Mouse (Mus musculus) lung, postnatal 25 days (tissue): ENCODE data around the gene Atp8b4.

Experiments used
- DNase-seq: peaks from one replicate; pipeline ENCODE4 v3.0.0; 2022; ENCODE audit warnings: low spot score

The Atp8b4 gene

DNA sequence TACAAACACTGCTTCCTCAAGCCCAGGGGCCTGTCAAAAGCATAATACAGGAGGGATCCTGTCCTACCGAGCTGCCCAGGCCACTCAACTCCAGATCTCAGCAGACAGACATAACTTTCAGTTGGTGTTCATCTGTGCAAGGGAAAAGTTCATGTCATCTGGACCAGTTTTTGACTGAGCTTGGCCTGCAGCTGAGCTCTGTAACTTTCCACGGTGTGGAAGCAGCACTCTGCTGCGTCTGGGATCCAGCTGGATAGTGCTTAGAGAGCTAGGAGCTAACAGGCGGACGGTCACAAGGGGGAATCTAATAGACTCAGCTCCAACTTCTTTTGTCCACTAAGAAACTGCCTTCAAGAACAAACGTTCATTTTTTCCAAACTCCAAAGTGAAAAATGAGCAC is 139.8 kb downstream of the Atp8b4 start:
- peak; percentile 46 for DNase-seq

DNA sequence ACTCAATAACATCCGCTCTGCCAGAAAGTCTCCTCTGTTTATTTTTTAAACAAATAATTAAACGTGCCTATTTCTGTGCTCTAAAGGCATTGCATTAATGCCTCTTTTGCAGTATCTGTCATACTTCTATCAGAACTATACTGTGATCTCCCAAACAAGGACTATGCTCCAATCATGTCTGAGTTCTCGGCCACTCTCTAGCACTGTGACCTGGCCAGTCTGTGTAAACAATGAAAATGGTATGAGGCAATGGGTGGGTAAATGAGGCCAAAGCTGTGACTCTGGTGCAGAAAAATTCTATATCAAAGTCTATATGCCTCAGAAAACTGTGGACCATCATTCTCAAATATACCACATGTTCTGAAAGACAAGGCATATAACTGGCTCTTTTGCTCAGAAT is 140.5 kb downstream of the Atp8b4 start:
- DNase-seq: no peak

DNA sequence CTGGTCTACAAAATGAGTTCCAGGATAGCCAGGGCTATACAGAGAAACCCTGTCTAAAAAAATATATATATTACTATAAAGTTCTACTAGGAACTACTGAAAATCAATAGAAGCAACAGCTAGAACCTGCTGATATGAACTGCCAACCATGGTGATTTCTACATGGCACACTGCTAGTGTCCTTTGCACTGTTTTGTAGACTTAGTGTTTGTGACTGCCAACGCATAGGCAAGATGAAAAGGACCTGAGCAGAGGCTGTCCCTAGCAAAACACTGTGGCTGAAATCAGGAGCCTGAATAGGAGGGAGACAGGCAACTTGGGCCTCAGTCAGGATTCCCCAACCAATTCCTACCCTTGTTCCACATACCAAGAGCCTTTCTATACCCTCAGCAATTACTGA is 141.2 kb downstream of the Atp8b4 start:
- DNase-seq: no peak

DNA sequence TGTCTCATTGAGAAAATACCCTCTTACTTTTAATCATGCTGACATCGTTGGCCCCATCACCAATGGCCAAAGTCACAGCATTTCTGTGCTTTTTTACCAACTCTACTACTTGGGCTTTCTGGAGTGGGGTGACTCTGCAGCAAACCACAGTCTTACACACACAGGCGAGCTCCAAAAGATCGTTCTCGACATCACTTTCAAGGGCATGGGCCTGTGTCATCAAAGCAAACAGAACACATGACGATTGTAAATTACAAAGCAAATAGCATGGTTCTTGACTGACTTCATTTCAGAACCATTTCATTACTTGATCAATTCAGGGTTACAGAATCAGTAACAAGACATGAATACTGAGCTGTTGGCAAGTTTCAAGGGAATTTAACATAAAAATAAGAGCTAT is 141.7 kb downstream of the Atp8b4 start:
- no peak for DNase-seq

DNA sequence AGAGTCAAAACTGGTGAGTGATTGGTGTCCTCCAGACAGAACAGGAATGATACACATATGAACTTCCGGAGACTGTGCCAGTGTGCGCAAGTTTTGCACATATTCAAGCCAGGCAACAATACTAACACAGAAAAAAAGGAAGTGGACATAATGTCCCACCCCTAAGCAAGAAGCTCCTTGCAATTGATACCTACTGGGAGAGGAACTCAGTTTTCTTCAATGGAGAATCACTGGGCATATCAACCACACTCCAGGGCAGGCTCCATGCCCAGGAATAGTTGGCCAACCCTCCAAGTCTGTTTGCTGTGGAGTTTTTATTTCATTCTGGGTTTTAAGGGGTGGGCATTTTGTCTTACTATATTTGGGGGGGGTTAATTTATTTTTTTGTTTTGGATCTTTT is 145.2 kb downstream of the Atp8b4 start:
- no peak for DNase-seq

DNA sequence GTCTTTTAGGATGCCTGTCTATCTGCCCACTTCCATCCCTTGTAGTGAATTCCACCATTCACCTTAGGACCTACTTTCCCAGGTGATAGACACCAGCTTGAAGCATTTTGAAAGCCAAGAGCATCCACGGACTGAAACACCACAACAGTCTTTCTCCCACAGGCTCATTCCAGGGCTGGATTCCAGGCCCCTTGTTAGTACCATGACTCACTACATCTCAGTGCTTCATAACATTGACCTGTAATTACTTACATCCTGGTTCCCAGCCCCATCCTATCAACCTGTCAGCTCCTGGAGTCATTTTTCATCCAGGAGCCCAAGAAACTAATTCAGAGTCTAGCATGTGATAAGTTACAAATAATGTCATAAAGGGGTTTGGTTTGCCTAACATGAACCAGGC is 148.7 kb downstream of the Atp8b4 start:
- DNase-seq: no peak

DNA sequence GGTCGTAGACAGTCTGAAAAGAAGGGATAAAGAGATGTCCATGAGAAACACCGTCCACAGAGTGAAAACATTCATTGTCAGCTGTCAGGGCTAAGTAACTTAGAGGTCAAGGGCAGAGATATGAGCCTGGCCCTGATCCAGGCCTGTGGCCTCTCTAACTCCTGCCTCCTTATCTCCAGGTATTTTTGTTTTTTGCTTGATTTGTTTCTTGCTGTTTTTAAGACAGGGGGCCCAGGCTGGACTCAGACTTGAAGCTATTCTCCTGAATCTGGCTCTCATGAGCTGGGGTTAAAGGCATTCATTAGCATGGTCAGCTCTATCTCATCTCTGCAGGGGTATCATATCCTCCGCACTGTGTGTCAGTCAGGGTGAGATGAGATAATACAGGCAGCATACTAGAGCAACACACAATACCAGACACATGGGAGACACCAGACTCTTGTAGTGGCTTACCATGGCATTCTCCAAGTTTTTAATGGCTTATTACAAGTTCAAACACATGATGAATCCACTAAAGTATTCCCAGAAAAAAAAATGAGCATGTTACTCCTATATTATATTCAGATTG is 157.4 kb downstream of the Atp8b4 start:
- DNase-seq: no peak

DNA sequence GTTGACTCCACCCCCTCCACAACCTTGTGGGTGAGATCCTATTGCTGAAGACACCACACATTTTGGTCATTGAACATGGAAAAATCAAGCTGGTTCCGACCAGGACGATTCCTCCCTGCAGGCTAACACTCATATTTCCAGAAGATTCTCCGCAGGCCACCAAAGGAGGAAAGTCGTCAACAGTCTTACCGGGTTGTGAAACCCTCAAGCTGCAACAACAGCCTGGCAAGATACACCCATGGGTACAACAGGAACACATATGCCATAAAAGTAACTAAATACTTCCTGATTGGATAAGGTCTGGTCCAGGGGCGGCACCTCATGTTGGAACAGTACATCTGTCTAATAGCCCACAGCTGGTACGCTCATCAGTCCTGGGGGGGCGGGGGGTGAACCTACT is 159.0 kb downstream of the Atp8b4 start:
- no peak for DNase-seq

DNA sequence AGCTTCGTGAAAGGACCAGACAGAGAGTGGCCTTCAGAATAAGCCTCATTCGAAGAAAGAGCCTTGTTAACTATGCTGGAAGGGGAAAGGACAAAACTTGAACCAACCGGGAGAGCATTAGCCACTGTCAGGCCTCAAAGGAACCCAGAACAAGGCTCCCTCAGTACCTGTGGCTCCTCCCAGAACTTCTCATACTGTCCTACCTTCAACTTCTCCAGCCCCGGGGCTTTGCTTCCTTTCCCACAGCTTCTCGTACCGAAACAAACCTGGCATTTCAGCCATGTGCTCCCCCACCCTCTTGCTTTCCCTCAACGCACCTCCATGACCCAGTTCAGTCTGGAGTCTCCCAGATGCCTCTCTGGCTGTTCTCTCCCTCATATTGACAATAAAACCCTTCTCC is 160.3 kb downstream of the Atp8b4 start:
- DNase-seq: no peak

DNA sequence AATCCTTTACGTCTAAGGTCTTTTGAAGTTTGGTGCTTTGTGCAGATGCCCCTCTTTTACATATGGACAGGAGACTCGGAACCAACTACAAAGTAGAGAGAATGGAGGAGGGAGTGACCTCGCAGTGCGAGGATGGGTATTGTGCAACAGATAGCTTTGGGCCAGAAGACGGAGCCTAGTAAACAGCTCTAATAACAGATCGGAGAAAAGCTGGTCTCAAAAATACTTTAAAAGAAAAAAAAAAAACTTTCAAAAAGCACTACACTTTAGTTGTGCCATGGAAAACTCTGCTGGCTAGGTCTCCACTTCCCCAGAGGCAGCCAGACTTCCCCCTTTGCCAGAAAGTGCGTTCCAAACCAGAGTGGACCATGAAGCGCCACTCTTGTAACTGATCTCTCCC is 161.0 kb downstream of the Atp8b4 start:
- DNase-seq: peak; percentile 28

DNA sequence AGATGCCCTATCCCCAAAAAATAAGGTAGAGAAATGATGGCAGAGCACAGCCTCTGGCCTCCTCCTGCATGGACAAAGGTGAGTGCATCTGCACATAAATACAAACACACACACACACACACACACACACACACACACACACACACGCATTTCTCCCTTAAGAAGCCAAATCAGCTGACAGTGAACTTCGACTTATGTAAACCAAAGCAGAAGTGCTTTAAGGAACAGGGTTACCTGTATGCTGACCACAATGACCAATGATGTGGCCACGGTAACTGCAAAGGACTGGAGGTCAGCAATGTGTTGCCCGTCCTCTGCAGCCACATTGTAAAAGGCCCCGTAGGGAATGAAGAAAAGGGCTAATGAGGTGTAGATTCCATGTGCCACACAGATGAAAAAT is 163.3 kb downstream of the Atp8b4 start:
- DNase-seq: no peak

DNA sequence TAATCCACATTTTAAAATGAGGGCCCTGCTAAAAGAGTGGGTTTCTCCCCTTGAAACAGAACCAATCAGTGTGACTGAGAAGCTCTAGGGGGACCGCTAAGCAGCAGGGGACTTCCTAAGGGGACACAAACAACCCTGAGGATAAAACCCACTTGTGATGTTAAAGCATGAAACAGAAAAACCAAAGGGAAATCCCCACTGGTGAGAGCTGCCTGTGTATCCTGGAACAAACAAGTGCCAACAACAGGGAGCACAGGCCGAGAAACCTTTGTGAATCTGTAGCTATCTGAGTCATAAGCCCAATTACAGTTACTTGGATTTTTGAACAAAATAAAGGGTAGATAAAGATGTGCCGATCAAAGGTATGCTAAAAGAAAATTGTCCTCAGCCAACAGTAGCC is 168.7 kb downstream of the Atp8b4 start:
- no peak for DNase-seq

DNA sequence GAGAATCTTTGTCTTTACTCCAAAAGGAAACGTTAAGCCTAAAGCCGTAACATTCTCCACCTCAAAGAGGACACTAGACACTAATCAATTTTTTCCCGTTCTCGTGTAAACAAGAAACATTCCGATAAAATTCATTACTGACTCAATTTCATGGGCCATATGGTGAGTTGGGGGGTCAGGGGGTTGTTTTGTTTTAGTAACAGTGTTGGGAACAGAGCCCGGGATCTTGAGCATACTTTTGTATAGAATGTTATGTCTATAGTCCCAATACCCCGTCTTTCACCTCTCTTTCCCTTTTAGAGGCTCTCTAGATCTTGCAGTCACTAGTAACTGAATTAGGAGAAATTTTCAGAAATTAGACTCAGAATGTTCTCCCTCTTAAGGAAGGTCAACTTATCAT is 177.3 kb downstream of the Atp8b4 start:
- no peak for DNase-seq

DNA sequence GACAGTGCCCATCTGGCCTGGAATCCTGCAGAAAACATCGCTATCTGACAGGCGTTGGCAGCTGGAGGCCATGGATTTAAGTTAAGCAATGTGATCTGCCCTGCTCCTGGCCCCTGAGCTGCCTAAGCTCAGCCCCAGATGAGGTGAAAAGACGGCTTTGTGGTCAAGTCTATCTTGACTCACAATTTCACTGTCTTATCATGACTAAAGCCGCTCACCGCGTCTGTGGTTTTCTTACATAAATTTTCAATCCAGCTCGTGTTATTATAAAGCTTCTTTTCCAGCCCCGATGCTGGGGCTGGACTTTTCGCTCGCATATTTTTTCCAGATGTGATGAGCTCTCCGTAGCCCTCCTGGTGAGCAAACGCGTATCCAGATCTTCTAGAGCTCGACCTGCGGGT is 177.8 kb downstream of the Atp8b4 start:
- DNase-seq: no peak

DNA sequence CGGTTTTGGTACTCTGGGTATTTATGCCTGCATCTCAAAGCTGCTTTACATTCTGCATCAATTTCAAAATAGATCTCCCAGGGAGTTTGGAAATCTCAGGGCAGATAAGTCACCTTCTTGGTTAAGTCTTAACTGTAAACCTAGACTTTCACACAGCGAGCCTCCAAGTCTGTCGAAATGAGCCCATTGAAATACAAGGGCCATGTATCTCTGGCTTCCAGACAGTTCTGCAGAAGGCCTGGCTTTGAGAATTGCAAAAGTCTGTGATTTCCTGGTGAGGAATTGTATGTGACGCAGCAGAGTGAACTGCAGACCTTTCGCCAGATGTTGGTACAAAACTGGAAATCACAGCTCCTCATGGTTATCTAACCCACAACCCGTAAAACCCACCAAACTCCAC is 182.4 kb downstream of the Atp8b4 start:
- DNase-seq: no peak

DNA sequence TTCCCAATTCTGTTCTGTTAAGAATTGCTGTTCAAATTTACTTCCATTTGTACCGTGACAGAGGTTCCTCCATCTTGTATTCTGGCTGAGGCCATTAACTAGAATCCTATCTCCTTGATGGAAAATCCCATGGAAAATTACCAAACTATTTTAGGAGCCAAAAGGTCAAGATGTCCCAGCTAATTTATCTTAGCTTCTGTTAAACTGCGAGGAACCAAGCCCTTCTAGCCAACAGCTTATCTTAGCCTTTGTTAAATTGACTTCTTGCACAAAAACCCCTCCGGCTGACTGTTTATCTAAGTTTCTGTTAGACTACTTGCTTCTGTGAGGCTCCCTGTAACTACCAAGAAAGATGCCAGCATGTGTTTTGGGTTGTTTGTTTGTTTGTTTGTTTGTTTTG is 183.5 kb downstream of the Atp8b4 start:
- DNase-seq: no peak

DNA sequence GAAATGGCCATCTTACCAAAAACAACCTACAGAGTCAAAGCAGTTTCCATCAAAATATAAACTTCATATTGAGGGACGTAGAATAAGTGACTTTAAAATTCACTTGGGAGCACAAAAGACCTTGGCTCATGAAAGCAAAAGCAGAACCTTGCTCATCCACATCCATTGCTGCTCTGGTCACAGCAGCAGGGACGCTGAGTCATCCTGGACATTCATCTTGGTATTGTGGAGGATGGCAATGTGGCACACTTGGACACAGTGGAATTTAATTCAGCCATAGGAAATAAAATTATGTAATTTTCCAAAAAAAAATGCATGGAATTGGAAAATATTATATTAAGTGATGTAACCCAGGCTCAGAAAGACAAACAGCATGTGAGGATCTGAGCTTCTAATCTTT is 184.1 kb downstream of the Atp8b4 start:
- no peak for DNase-seq

DNA sequence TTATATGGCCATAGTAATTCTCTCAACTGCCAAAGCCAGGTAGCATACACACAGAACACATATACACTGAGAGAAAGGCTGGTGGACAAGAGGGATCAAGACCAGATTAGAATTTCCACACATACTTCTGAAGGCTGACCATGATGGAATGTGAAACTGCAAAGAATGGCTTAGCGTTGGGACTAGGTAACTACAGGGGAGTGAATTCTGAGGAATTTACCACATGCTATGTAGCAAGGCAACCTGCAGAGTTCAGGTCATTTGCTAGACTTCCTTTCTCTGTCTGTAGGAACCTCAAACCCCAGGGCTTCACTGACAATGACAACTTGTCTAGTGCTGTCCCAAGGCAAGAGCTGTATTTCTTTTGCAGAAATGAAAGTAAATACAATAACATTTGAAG is 189.4 kb downstream of the Atp8b4 start:
- no peak for DNase-seq

DNA sequence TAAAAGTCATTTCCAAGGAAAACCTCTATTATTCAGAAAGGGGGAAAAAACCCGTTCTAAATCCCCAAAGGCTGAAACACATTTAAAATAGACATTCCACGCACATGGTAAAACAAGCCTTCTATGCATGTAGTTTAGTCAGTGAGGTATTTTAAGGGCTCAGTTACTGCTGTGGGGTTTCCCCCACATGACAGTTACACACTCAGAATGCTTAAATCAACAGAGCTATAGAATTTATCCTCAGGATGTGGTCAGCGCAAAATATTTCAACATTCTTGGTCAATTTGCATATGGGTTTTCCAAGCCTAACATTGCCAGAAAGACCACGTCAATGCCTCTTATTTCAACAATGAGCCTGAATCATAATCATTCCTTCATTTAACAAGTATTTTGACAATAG is 190.5 kb downstream of the Atp8b4 start:
- DNase-seq: no peak

DNA sequence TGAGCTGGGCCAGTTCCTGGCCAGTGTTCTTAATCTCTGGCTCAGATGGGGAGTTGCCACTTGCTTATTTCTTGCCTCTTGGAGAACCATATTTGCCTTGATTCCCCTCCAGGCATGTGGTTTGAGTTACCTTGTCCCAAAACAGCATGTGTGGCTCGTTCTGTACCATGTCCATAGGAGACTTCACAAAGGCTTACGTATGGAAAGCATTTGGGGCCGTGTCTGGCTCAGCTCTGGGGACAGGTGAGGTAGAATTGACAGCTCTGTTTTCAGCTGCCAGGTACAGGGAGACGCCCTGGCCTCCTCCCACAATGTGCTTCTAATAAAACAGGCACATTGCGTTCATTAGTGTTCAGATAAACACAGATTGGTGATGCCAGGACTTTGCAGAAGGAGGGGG is 195.9 kb downstream of the Atp8b4 start:
- DNase-seq: no peak

DNA sequence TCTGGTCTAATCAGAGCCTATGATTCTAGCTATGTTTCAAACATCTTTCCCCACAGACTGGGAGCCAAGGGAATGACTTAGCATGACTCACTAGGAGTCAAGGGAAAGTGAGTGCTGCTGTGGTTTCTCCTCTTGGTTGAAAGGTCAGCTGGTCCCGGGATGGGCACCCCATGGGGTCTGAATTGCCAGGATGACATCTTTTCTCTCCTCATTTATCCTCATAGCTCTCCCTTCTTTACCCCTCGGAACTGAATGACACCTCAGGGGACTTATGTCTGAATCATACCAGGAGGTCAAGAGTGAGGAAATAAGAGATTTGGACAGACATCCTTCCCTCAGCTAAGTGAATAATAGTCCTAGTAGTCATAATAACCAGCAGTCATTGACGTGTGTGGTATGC is 197.2 kb downstream of the Atp8b4 start:
- no peak for DNase-seq

DNA sequence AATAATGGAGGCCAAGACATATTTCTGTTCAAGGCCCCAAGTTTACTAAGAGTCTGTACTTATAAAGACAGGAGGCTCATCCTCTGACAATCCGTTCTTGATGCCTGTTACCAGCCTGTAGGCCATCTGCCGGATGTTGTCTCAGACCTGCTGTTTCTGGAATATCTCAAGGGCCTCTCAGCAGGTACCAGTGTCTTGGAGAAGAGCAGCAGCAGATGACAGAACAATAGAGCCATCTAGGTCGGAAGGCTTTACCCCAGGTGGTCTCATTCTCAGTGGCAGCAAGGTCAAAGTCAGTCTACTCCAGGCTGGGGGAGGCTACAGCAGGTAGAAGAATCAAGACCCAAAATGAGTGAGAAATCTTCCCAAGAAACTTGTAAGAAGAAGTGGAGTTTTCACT is 198.1 kb downstream of the Atp8b4 start:
- DNase-seq: no peak

DNA sequence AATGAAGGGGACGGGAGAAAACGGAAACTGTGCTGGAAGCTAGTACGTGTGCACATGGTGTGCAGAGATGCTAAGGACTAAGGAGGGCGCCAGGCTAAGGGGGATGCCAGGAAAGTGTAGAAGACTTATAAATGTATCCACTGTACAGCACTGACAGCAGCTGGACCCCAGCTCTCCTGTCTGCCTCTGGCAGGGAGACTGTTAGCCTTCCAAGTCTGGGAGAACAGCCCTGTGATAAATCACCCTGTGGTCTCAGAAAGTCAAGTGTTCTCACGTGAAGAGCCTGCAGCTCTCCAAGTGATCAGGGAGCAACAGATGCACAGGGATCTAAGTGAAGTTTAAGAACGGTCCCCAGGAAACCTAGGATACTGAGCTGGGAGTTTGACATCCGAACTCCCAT is 209.8 kb downstream of the Atp8b4 start:
- DNase-seq: no peak

DNA sequence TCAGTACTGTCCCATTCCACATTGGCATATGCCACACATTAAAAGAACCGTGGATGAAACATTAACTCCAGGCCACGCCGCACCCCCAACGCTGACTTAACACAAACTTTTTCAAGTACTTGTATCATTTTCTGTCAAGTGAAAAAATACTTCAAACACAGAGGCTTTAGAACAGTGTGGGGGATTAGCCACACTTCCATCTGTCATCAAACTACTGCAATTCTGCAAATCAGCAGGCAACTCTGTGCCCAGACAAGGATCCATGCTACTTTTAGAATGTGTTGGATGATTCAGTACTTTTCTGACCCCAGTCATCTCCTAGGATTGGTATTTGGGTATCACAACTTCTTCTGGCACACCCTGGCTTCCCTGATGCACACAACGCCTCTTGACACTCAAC is 212.5 kb downstream of the Atp8b4 start:
- DNase-seq: no peak

DNA sequence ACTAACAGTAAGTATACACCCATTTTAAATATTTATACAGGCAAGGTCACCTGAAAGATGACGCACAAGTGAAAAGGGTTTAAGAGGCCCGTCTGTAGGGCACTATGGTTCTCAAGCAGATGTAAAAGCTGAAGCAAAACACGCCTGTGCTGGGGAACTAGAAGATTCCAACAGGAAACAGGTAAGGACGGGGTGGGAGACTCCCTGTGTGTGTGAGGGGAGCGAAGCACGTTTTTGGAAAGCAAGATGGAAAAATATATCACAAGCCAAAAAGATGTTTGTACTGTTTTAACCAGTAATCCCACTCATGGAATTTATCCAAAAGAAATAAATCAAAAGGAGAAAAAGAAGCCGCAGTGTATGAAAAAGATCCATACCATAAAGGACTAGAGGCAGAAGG is 214.1 kb downstream of the Atp8b4 start:
- no peak for DNase-seq
